Mouse (Mus musculus) small intestine, adult 2 months (tissue): Measurements from ENCODE around the gene Cldn4. TPM values are rescaled to one million over a fixed set of nuclear protein-coding genes. Genes with fewer than 3 reads are reported as not detected.
A peak's percentile ranks its signal among the peaks of the same experiment; 100 is the strongest.

Source experiments
- H3K27ac ChIP-seq: fragments of 200-500 bp; 2 replicates; pipeline ENCODE4 v1.5.1; 2012; ENCODE audit warnings: low read depth, low read length, control low read depth, inconsistent platforms; ENCODE audit not compliant: insufficient read depth
- H3K27me3 ChIP-seq: fragments of 200-500 bp; 2 replicates; pipeline ENCODE4 v1.6.1; 2012; ENCODE audit warnings: mild to moderate bottlenecking, moderate library complexity, low read length, inconsistent platforms; ENCODE audit not compliant: control insufficient read depth, insufficient read depth
- H3K36me3 ChIP-seq: fragments of 200-500 bp; 2 replicates; pipeline ENCODE4 v1.6.1; 2012; ENCODE audit warnings: mild to moderate bottlenecking, low read length, control low read depth, inconsistent platforms; ENCODE audit not compliant: control insufficient read depth, insufficient read depth
- H3K4me1 ChIP-seq: fragments of 200-500 bp; 2 replicates; pipeline ENCODE4 v1.6.1; 2012; ENCODE audit warnings: low read length, inconsistent platforms, mixed read lengths; ENCODE audit not compliant: control insufficient read depth, insufficient read depth, insufficient read length
- H3K4me3 ChIP-seq: fragments of 200-500 bp; 2 replicates; pipeline ENCODE4 v1.5.1; 2012; ENCODE audit warnings: low read depth, mild to moderate bottlenecking, control low read depth, inconsistent platforms, low read length, moderate library complexity
- CTCF ChIP-seq: fragments of 200-500 bp; IDR thresholded peaks from 2 replicates; pipeline ENCODE4 v1.5.1; 2012; ENCODE audit warnings: low read depth, mild to moderate bottlenecking, control low read depth, inconsistent platforms, low read length, moderate library complexity, mixed read lengths; ENCODE audit not compliant: insufficient replicate concordance, insufficient read length; ENCODE audit errors: extremely low read depth
- POLR2A ChIP-seq: fragments of 200-500 bp; IDR thresholded peaks from 2 replicates; pipeline ENCODE4 v1.6.1; 2012; ENCODE audit warnings: low read depth, mild to moderate bottlenecking, control low read depth, inconsistent platforms, low read length, moderate library complexity
- WGBS: fragments of 180-500 bp; shearing (Covaris S2); methylation state at CpG from one replicate; pipeline ENCODE4 v1.1.7; 2018; 5-methylcytosine and 5-hydroxymethylcytosine counted together
- polyA plus RNA-seq: library from polyadenylated mRNA; depleted of rRNA; stranded (reverse); fragments of >200 nt; gene quantifications from 2 replicates; pipeline ENCODE4 v1.2.3, GENCODE M21; 2012; rRNA removed

Gene Cldn4
- polyA plus RNA-seq, 1 experiment: 571 TPM

GRCm38 (mm10) chr5:134901644-134902027 is 45.1 kb downstream of the Cldn4 start:
- 54% methylated on average over 8 of the region's 8 CpGs for WGBS

GRCm38 (mm10) chr5:134901012-134901643 is 45.6 kb downstream of the Cldn4 start:
- Histone ChIP-seq H3K4me3 (no peak overlapping the region), H3K27me3 (no peaks in the 10 kb centered on the region), H3K36me3 (no peaks in the 10 kb centered on the region), H3K4me1 (no peaks in the 10 kb centered on the region; the same call in 1 of the 2 replicates), H3K27ac (no peak overlapping the region)
- 35% methylated on average over 12 of the region's 12 CpGs for WGBS
- no peak for TF ChIP-seq POLR2A
- peak; percentile 45; the same call in 1 of the 2 replicates for TF ChIP-seq CTCF

More at GRCm38 (mm10) chr5:134901644-134902027, 45.1 kb downstream of the Cldn4 start:
- Histone ChIP-seq H3K27ac (no peak overlapping the region), H3K4me1 (no peaks in the 10 kb centered on the region; the same call in 1 of the 2 replicates), H3K27me3 (no peaks in the 10 kb centered on the region), H3K4me3 (no peak overlapping the region), H3K36me3 (no peaks in the 10 kb centered on the region)
- TF ChIP-seq POLR2A: no peak
- no peak for TF ChIP-seq CTCF

GRCm38 (mm10) chr5:134897596-134897995 is 49.1 kb downstream of the Cldn4 start:
- TF ChIP-seq POLR2A (no peak), CTCF (no peak)
- H3K36me3 ChIP-seq: no peaks in the 10 kb centered on the region
- no peak overlapping the region for H3K4me3 ChIP-seq
- 62% methylated on average over 17 of the region's 17 CpGs for WGBS
- no peaks in the 10 kb centered on the region for H3K27me3 ChIP-seq
- H3K4me1 ChIP-seq: no peaks in the 10 kb centered on the region; the same call in 1 of the 2 replicates
- no peak overlapping the region for H3K27ac ChIP-seq

GRCm38 (mm10) chr5:134896965-134897364 is 49.8 kb downstream of the Cldn4 start:
- no peaks in the 10 kb centered on the region for H3K36me3 ChIP-seq
- TF ChIP-seq CTCF (no peak), POLR2A (no peak)
- no peak overlapping the region for H3K4me3 ChIP-seq
- 82% methylated on average over 8 of the region's 8 CpGs for WGBS
- no peaks in the 10 kb centered on the region; the same call in 1 of the 2 replicates for H3K4me1 ChIP-seq
- no peak overlapping the region for H3K27ac ChIP-seq
- no peaks in the 10 kb centered on the region for H3K27me3 ChIP-seq

GRCm38 (mm10) chr5:134895291-134895690 is 51.4 kb downstream of the Cldn4 start:
- no peaks in the 10 kb centered on the region; the same call in 1 of the 2 replicates for H3K4me1 ChIP-seq
- H3K4me3 ChIP-seq: no peak overlapping the region
- H3K27me3 ChIP-seq: no peaks in the 10 kb centered on the region
- no peak for TF ChIP-seq CTCF
- no peak for TF ChIP-seq POLR2A
- no peaks in the 10 kb centered on the region for H3K36me3 ChIP-seq
- H3K27ac ChIP-seq: no peak overlapping the region
- 61% methylated on average over 8 of the region's 8 CpGs for WGBS

Other genes starting within 250 kb of the Cldn4 start
- 14.0 and 15.2 TPM in 2 replicates for gene Eln, start 199.6 kb downstream of the Cldn4 start, polyA plus RNA-seq
- not detected in 2 replicates for gene Tmem270, start 40.2 kb downstream of the Cldn4 start, polyA plus RNA-seq
- not detected in 2 replicates for gene Cldn13, start 31.4 kb downstream of the Cldn4 start, polyA plus RNA-seq
- gene Mettl27, start 14.6 kb downstream of the Cldn4 start, polyA plus RNA-seq: 8.2 and 21.4 TPM in 2 replicates
- 1,043 and 2,448 TPM in 2 replicates for gene Cldn3, start 39.3 kb upstream of the Cldn4 start, polyA plus RNA-seq
- 48.1 and 90.7 TPM in 2 replicates for gene Abhd11, start 62.2 kb upstream of the Cldn4 start, polyA plus RNA-seq
- gene Stx1a, start 76.5 kb upstream of the Cldn4 start, polyA plus RNA-seq: 4.6 and 5.1 TPM in 2 replicates
- gene Dnajc30, start 117.3 kb upstream of the Cldn4 start, polyA plus RNA-seq: 30.1 and 46.4 TPM in 2 replicates
- 31.2 and 43.7 TPM in 2 replicates for gene Bud23, start 118.0 kb upstream of the Cldn4 start, polyA plus RNA-seq
- gene Vps37d, start 131.3 kb upstream of the Cldn4 start, polyA plus RNA-seq: 3.0 and 7.0 TPM in 2 replicates
- gene Mlxipl, start 143.0 kb upstream of the Cldn4 start, polyA plus RNA-seq: 190 and 304 TPM in 2 replicates
- gene Tbl2, start 202.7 kb upstream of the Cldn4 start, polyA plus RNA-seq: 4.8 and 5.3 TPM in 2 replicates
- gene Bcl7b, start 221.3 kb upstream of the Cldn4 start, polyA plus RNA-seq: 12.1 and 28.4 TPM in 2 replicates
- gene Baz1b, start 240.3 kb upstream of the Cldn4 start, polyA plus RNA-seq: 6.9 and 14.7 TPM in 2 replicates